Comparison of ENCODE assay signal across 12 mouse cellular contexts in genomic region chr15:12376491-12377069, GRCm38 (mm10). TPM values are rescaled to one million over a fixed set of nuclear protein-coding genes. Genes with fewer than 3 reads are reported as not detected.
DNase-seq lines count a peak whose midpoint lies in the region; ATAC-seq and TF ChIP-seq lines count a peak whose summit lies in the region.
"Had no signal": no experiment of that assay in that cellular context is flagged by ENCODE, and none has a peak within 500 bp of the region (broad histone marks: within the 10 kb centered on the region; RNA-seq: fewer than 3 reads in every experiment).

No protein-coding gene starts in this region.

- TF ChIP-seq RAD21 in MEL (IDR thresholded peaks at IDR 0.05; ENCODE audit: low read depth, low read length): no peak

- H3K4me1 ChIP-seq in embryonic facial prominence, embryonic 14.5 days (ENCODE audit: control insufficient read depth, insufficient read depth, low read length): peaks cover 12% of the 10 kb centered on the region; the same call in 1 of the 2 replicates
- peaks cover 32% of the 10 kb centered on the region for H3K4me1 ChIP-seq in embryonic facial prominence, embryonic 10.5 days
- peaks cover 10% of the 10 kb centered on the region for H3K4me1 ChIP-seq in intestine, embryonic 15.5 days (replicated peaks)
- peaks cover 8% of the 10 kb centered on the region for H3K4me1 ChIP-seq in intestine, embryonic 16.5 days (ENCODE audit: control insufficient read depth, insufficient read depth, low read length)
- peaks cover 2 to 5% of the 10 kb centered on the region in 2 experiments; a peak in 2 of 4 replicates for H3K4me1 ChIP-seq in MEL (ENCODE audit: control insufficient read depth in 1 of 2, insufficient read depth in 2 of 2, low read length in 2 of 2)
- peaks cover 9% of the 10 kb centered on the region; the same call in 1 of the 2 replicates for H3K4me1 ChIP-seq in forebrain, postnatal 0 days (ENCODE audit: insufficient read depth)

- DNase-seq in embryonic facial prominence, embryonic 14.5 days (ENCODE audit: low spot score): peak; percentile 53
- DNase-seq in embryonic facial prominence, embryonic 10.5 days (ENCODE audit: low spot score): no peak
- peak; percentile 80 for DNase-seq in MEL (ENCODE audit: low read depth, low spot score)
- DNase-seq in testis, postnatal 14 days (ENCODE audit: low spot score): no peak
- no peak for DNase-seq in forebrain, postnatal 0 days
- DNase-seq: cerebellum, adult 11-12 months had no signal

- H3K36me3 ChIP-seq in embryonic facial prominence, embryonic 14.5 days (ENCODE audit: control insufficient read depth, insufficient read depth, low read length): peaks cover 25% of the 10 kb centered on the region; the same call in 1 of the 2 replicates
- no peaks in the 10 kb centered on the region for H3K36me3 ChIP-seq in embryonic facial prominence, embryonic 10.5 days (replicated peaks)
- H3K36me3 ChIP-seq in intestine, embryonic 15.5 days: no peaks in the 10 kb centered on the region
- peaks cover 7% of the 10 kb centered on the region; the same call in 1 of the 2 replicates for H3K36me3 ChIP-seq in intestine, embryonic 16.5 days (ENCODE audit: control insufficient read depth, insufficient read depth, low read length)
- H3K36me3 ChIP-seq in MEL (ENCODE audit: control insufficient read depth in 1 of 2, insufficient read depth in 2 of 2, low read length in 2 of 2) (no peaks in the 10 kb centered on the region), macrophage (ENCODE audit: inconsistent target) (no peaks in the 10 kb centered on the region)
- no peaks in the 10 kb centered on the region for H3K36me3 ChIP-seq in forebrain, postnatal 0 days (ENCODE audit: insufficient read depth)

- no peak for TF ChIP-seq EP300 in MEL (IDR thresholded peaks at IDR 0.05; ENCODE audit: low read depth in 1 of 2, low read length in 2 of 2)

- no peaks in the 10 kb centered on the region for H3K27me3 ChIP-seq in embryonic facial prominence, embryonic 14.5 days (replicated peaks; ENCODE audit: control insufficient read depth, insufficient read depth, low read length)
- peaks cover 30% of the 10 kb centered on the region for H3K27me3 ChIP-seq in embryonic facial prominence, embryonic 10.5 days (replicated peaks; ENCODE audit: low read depth, poor library complexity, severe bottlenecking)
- H3K27me3 ChIP-seq in intestine, embryonic 15.5 days (replicated peaks): no peaks in the 10 kb centered on the region
- H3K27me3 ChIP-seq in intestine, embryonic 16.5 days (replicated peaks; ENCODE audit: control insufficient read depth, insufficient read depth, low read length): no peaks in the 10 kb centered on the region
- no peaks in the 10 kb centered on the region for H3K27me3 ChIP-seq in MEL (ENCODE audit: control insufficient read depth in 1 of 2, insufficient read depth in 2 of 2, low read length in 2 of 2)
- no peaks in the 10 kb centered on the region for H3K27me3 ChIP-seq in forebrain, postnatal 0 days (ENCODE audit: insufficient read depth, low read length)

- ATAC-seq in embryonic facial prominence, embryonic 14.5 days (ENCODE audit: low read depth): no peak
- ATAC-seq in intestine, embryonic 15.5 days: no peak
- ATAC-seq in intestine, embryonic 16.5 days: no peak
- ATAC-seq in forebrain, postnatal 0 days: no peak

- WGBS in embryonic facial prominence, embryonic 14.5 days: 49% methylated on average over 13 of the region's 13 CpGs
- WGBS in embryonic facial prominence, embryonic 10.5 days: 50% methylated on average over 13 of the region's 13 CpGs
- 61% methylated on average over 13 of the region's 13 CpGs for WGBS in intestine, embryonic 15.5 days
- 54% methylated on average over 13 of the region's 13 CpGs for WGBS in intestine, embryonic 16.5 days
- WGBS in macrophage (ENCODE audit: missing documents): 24% methylated on average over 9 of the region's 13 CpGs
- WGBS in forebrain, postnatal 0 days: 57% methylated on average over 13 of the region's 13 CpGs

- TF ChIP-seq POLR2A in MEL (IDR thresholded peaks at IDR 0.05; ENCODE audit: control insufficient read depth in 1 of 2, insufficient read depth in 1 of 2, low read depth in 1 of 2, low read length in 2 of 2, poor library complexity in 1 of 2): 0 out of 4 replicates have a peak, but pooled peaks of 1 of the 2 experiments have one; percentile 28

- peak overlapping the region; percentile 20; the same call in 1 of the 2 replicates for H3K9ac ChIP-seq in embryonic facial prominence, embryonic 14.5 days (ENCODE audit: low read depth, low read length)
- peak overlapping the region; percentile 40; the same call in 1 of the 2 replicates for H3K9ac ChIP-seq in intestine, embryonic 15.5 days
- H3K9ac ChIP-seq in intestine, embryonic 16.5 days (ENCODE audit: low read depth, low read length): no peak overlapping the region; the same call in 1 of the 2 replicates
- H3K9ac ChIP-seq in MEL (ENCODE audit: control insufficient read depth, low read depth, low read length, poor library complexity, severe bottlenecking): peak overlapping the region; percentile 68
- H3K9ac ChIP-seq in forebrain, postnatal 0 days: no peak overlapping the region

- H3K9me3 ChIP-seq in embryonic facial prominence, embryonic 14.5 days (ENCODE audit: control insufficient read depth, low read length): no peaks in the 10 kb centered on the region
- no peaks in the 10 kb centered on the region for H3K9me3 ChIP-seq in embryonic facial prominence, embryonic 10.5 days
- no peaks in the 10 kb centered on the region for H3K9me3 ChIP-seq in intestine, embryonic 15.5 days
- H3K9me3 ChIP-seq in intestine, embryonic 16.5 days (ENCODE audit: control insufficient read depth, low read length): no peaks in the 10 kb centered on the region
- no peaks in the 10 kb centered on the region for H3K9me3 ChIP-seq in MEL (replicated peaks; ENCODE audit: insufficient read depth, low read length)
- H3K9me3 ChIP-seq in forebrain, postnatal 0 days (ENCODE audit: low read length): no peaks in the 10 kb centered on the region

- no peaks in the 10 kb centered on the region; the same call in 1 of the 2 replicates for H3K79me2 ChIP-seq in MEL (ENCODE audit: control insufficient read depth, insufficient read depth, low read length, poor library complexity)
- no peaks in the 10 kb centered on the region for H3K79me2 ChIP-seq in macrophage (ENCODE audit: inconsistent target)

- H3K4me3 ChIP-seq in embryonic facial prominence, embryonic 14.5 days (ENCODE audit: low read depth, low read length): no peak overlapping the region
- H3K4me3 ChIP-seq in embryonic facial prominence, embryonic 10.5 days: no peak overlapping the region; the same call in 1 of the 2 replicates
- no peak overlapping the region for H3K4me3 ChIP-seq in intestine, embryonic 15.5 days (replicated peaks)
- no peak overlapping the region for H3K4me3 ChIP-seq in intestine, embryonic 16.5 days (ENCODE audit: low read length)
- H3K4me3 ChIP-seq in MEL (ENCODE audit: control insufficient read depth in 1 of 2, insufficient read depth in 1 of 2, low read depth in 2 of 2, low read length in 2 of 2) (peak overlapping the region; percentile 75 to 90), macrophage (ENCODE audit: inconsistent target) (peak overlapping the region; percentile 30; the same call in 1 of the 2 replicates)
- H3K4me3 ChIP-seq in forebrain, postnatal 0 days (ENCODE audit: low read depth, low read length): no peak overlapping the region
- H3K4me3 ChIP-seq: left cerebral cortex, adult 2 months had no signal

- no peak overlapping the region for H3K4me2 ChIP-seq in embryonic facial prominence, embryonic 14.5 days (ENCODE audit: low read depth, low read length)
- H3K4me2 ChIP-seq in intestine, embryonic 15.5 days (replicated peaks): no peak overlapping the region
- no peak overlapping the region for H3K4me2 ChIP-seq in intestine, embryonic 16.5 days (ENCODE audit: low read depth, low read length)
- no peak overlapping the region for H3K4me2 ChIP-seq in forebrain, postnatal 0 days (ENCODE audit: low read depth)

- no peak; a peak in 1 of 6 replicates for TF ChIP-seq CTCF in MEL (IDR thresholded peaks at IDR 0.05 in 2 of 3, conservative IDR thresholded peaks at IDR 0.05 in 1 of 3; ENCODE audit: control insufficient read depth in 1 of 3, insufficient read depth in 1 of 3, low read depth in 2 of 3, low read length in 3 of 3, poor library complexity in 1 of 3, severe bottlenecking in 1 of 3)
- TF ChIP-seq CTCF in forebrain, postnatal 0 days (IDR thresholded peaks at IDR 0.05; ENCODE audit: low read depth): no peak

- no peak overlapping the region for H3K27ac ChIP-seq in embryonic facial prominence, embryonic 14.5 days (replicated peaks; ENCODE audit: low read depth, low read length)
- H3K27ac ChIP-seq in embryonic facial prominence, embryonic 10.5 days (replicated peaks): no peak overlapping the region
- H3K27ac ChIP-seq in intestine, embryonic 15.5 days: no peak overlapping the region
- H3K27ac ChIP-seq in intestine, embryonic 16.5 days (ENCODE audit: low read length): no peak overlapping the region
- H3K27ac ChIP-seq in MEL (ENCODE audit: control insufficient read depth, low read depth, low read length): peak overlapping the region; percentile 57
- no peak overlapping the region for H3K27ac ChIP-seq in macrophage
- no peak overlapping the region for H3K27ac ChIP-seq in forebrain, postnatal 0 days (ENCODE audit: low read depth, low read length)
- H3K27ac ChIP-seq: embryonic facial prominence, embryonic 12.5 days; left cerebral cortex, adult 2 months had no signal

RNA-seq across cellular contexts. Expression of gene 1810049J17Rik, which starts 54.9 kb away (rescaled TPM):
- polyA plus RNA-seq in embryonic facial prominence, embryonic 14.5 days (2014; fragmentation: Nextera tagmentation; extraction: Ambion mirVana): 2.1 and 2.9 TPM in 2 replicates
- not detected in 2 replicates for polyA plus RNA-seq in embryonic facial prominence, embryonic 10.5 days (2016; fragmentation: Nextera tagmentation; extraction: Ambion mirVana)
- 0.69 and 1.8 TPM in 2 replicates for polyA plus RNA-seq in intestine, embryonic 15.5 days (2015; fragmentation: Nextera tagmentation; extraction: Ambion mirVana)
- polyA plus RNA-seq in intestine, embryonic 16.5 days (2015; fragmentation: Nextera tagmentation; extraction: Ambion mirVana): 0.81 and 2.1 TPM in 2 replicates
- total RNA-seq in MEL (2012; rRNA removed): 17.9 and 23.9 TPM in 2 replicates
- not detected for polyA plus RNA-seq in MEL (2012; ENCODE audit: insufficient read depth in 1 of 2, insufficient read length in 2 of 2, low read depth in 1 of 2, low replicate concordance in 2 of 2, missing spikeins in 1 of 2)
- 10 to 100 TPM in 1 of 26 experiments, 1 to 10 TPM in 12, not detected in 13; 1.7 to 18.1 (median 3.8) TPM for total RNA-seq in macrophage (2018; cell fraction: chromatin; rRNA removed)
- total RNA-seq in macrophage (2018; cell fraction: cytosol; rRNA removed): 10 to 100 TPM in 1 of 26 experiments, 1 to 10 TPM in 24, under 1 TPM in 1; 0.99 to 10.9 (median 3.3) TPM
- total RNA-seq in macrophage (2018; cell fraction: nucleus; rRNA removed): 10 to 100 TPM in 1 of 26 experiments, 1 to 10 TPM in 15, not detected in 10; 2.0 to 11.9 (median 6.3) TPM
- polyA plus RNA-seq in macrophage (2018): 1.7 to 3.2 TPM (median 2.3 TPM) in 3 replicates
- total RNA-seq in forebrain, postnatal 0 days (2014; rRNA removed): not detected in 2 replicates
- polyA plus RNA-seq in forebrain, postnatal 0 days (2015; fragmentation: Nextera tagmentation; extraction: Ambion mirVana): 0.72 and 2.1 TPM in 2 replicates
- polyA plus RNA-seq: spleen, adult 2 months had no signal

RNA-seq across cellular contexts. Expression of gene Golph3, which starts 55.3 kb away (rescaled TPM):
- 115 and 118 TPM in 2 replicates for polyA plus RNA-seq in embryonic facial prominence, embryonic 14.5 days (2014; fragmentation: Nextera tagmentation; extraction: Ambion mirVana)
- 61.0 and 61.5 TPM in 2 replicates for polyA plus RNA-seq in embryonic facial prominence, embryonic 10.5 days (2016; fragmentation: Nextera tagmentation; extraction: Ambion mirVana)
- 79.5 and 85.1 TPM in 2 replicates for polyA plus RNA-seq in intestine, embryonic 15.5 days (2015; fragmentation: Nextera tagmentation; extraction: Ambion mirVana)
- polyA plus RNA-seq in intestine, embryonic 16.5 days (2015; fragmentation: Nextera tagmentation; extraction: Ambion mirVana): 66.9 and 74.3 TPM in 2 replicates
- 99.2 and 113 TPM in 2 replicates for total RNA-seq in MEL (2012; rRNA removed)
- 100 to 1,000 TPM in 1 of 2 experiments, 10 to 100 TPM in 1; 81.1 to 149 TPM for polyA plus RNA-seq in MEL (2012; ENCODE audit: insufficient read depth in 1 of 2, insufficient read length in 2 of 2, low read depth in 1 of 2, low replicate concordance in 2 of 2, missing spikeins in 1 of 2)
- total RNA-seq in macrophage (2018; cell fraction: chromatin; rRNA removed): 100 to 1,000 TPM in 8 of 26 experiments, 10 to 100 TPM in 18; 45.1 to 274 (median 82.7) TPM
- total RNA-seq in macrophage (2018; cell fraction: cytosol; rRNA removed): 100 to 1,000 TPM; 103 to 192 (median 119) TPM
- total RNA-seq in macrophage (2018; cell fraction: nucleus; rRNA removed): 100 to 1,000 TPM in 16 of 26 experiments, 10 to 100 TPM in 10; 77.4 to 227 (median 114) TPM
- 90.8 to 97.5 TPM (median 92.4 TPM) in 3 replicates for polyA plus RNA-seq in macrophage (2018)
- 78.5 and 106 TPM in 2 replicates for total RNA-seq in forebrain, postnatal 0 days (2014; rRNA removed)
- 45.0 and 51.3 TPM in 2 replicates for polyA plus RNA-seq in forebrain, postnatal 0 days (2015; fragmentation: Nextera tagmentation; extraction: Ambion mirVana)

Comparison
In these comparisons a context has a peak if more than half of its experiments do, and no peak if none do; other contexts are left out.
1. DNase-seq: peak in embryonic facial prominence, embryonic 14.5 days (single experiment) and MEL (single experiment); none in embryonic facial prominence, embryonic 10.5 days (single experiment), testis, postnatal 14 days (single experiment) and forebrain, postnatal 0 days (single experiment).
2. H3K9ac ChIP-seq: peak in embryonic facial prominence, embryonic 14.5 days (single experiment), intestine, embryonic 15.5 days (single experiment) and MEL (single experiment); none in intestine, embryonic 16.5 days (single experiment) and forebrain, postnatal 0 days (single experiment).
3. H3K4me3 ChIP-seq: peak in MEL (2 of 2) and macrophage (single experiment); none in embryonic facial prominence, embryonic 14.5 days (single experiment), embryonic facial prominence, embryonic 10.5 days (single experiment), intestine, embryonic 15.5 days (single experiment), intestine, embryonic 16.5 days (single experiment) and forebrain, postnatal 0 days (single experiment).